Mouse (Mus musculus) CH12.LX (cell line): ENCODE results near the gene Kif20b.

Experiments used
- CTCF ChIP-seq, 2 experiments: IDR thresholded peaks in 1 of 2; conservative IDR thresholded peaks in 1 of 2; 2 replicates each; pipeline ENCODE4 v1.5.1; 2011 to 2012; ENCODE audit warnings: low read depth in 2 of 2, low read length in 2 of 2, improper control_type of control experiment in 1 of 2, inconsistent platforms in 1 of 2, mild to moderate bottlenecking in 1 of 2, moderate library complexity in 1 of 2
- GABPA ChIP-seq: IDR thresholded peaks from 2 replicates; pipeline ENCODE4 v1.6.1; 2012; ENCODE audit warnings: low read depth, low read length, improper control_type of control experiment, inconsistent platforms; ENCODE audit not compliant: insufficient replicate concordance
- RAD21 ChIP-seq: IDR thresholded peaks from 2 replicates; pipeline ENCODE4 v1.6.1; 2011; ENCODE audit warnings: low read depth, mild to moderate bottlenecking, low read length, improper control_type of control experiment, moderate library complexity

- TF ChIP-seq CTCF (conservative IDR thresholded peaks at IDR 0.05 in 1 of 2, IDR thresholded peaks at IDR 0.05 in 1 of 2; ENCODE audit: low read depth in 2 of 2, low read length in 2 of 2) (no peak), GABPA (no peak), RAD21 (no peak)
Observed at GRCm38 (mm10) chr19:34990443-34990842, 68.3 kb downstream of the Kif20b start.
